Mouse (Mus musculus) myocyte (in vitro differentiated cells): Measurements from ENCODE around the gene Atp5g2. TPM values are rescaled to one million over a fixed set of nuclear protein-coding genes. Genes with fewer than 3 reads are reported as not detected.

Experiments
- H3K27me3 ChIP-seq: one replicate; pipeline ENCODE4 v1.6.1; 2011; ENCODE audit not compliant: control insufficient read depth, insufficient read depth, insufficient read length
- H3K36me3 ChIP-seq: one replicate; pipeline ENCODE4 v1.6.1; 2011; ENCODE audit not compliant: control insufficient read depth, insufficient read depth
- H3K4me2 ChIP-seq: one replicate; pipeline ENCODE4 v1.6.1; 2011; ENCODE audit warnings: low read depth, control low read depth
- H3K4me3 ChIP-seq: one replicate; pipeline ENCODE4 v1.5.1; 2011; ENCODE audit warnings: mild to moderate bottlenecking, control low read depth, moderate library complexity
- H3K79me2 ChIP-seq: one replicate; pipeline ENCODE4 v1.6.1; 2011; ENCODE audit not compliant: control insufficient read depth, insufficient read depth
- H3ac ChIP-seq: one replicate; pipeline ENCODE4 v1.6.1; 2011; ENCODE audit not compliant: control insufficient read depth, insufficient read length
- CEBPB ChIP-seq: IDR thresholded peaks from 2 replicates; pipeline ENCODE4 v1.6.1; 2011; ENCODE audit warnings: mild to moderate bottlenecking, moderate library complexity; ENCODE audit not compliant: poor library complexity, insufficient read depth, severe bottlenecking
- E2F4 ChIP-seq: IDR thresholded peaks from one replicate; pipeline ENCODE4 v1.6.1; 2011; ENCODE audit warnings: mild to moderate bottlenecking, control low read depth, moderate library complexity; ENCODE audit not compliant: insufficient read depth
- MAX ChIP-seq: IDR thresholded peaks from one replicate; pipeline ENCODE4 v1.6.1; 2011; ENCODE audit warnings: low read depth, mild to moderate bottlenecking, control low read depth
- MYOD1 ChIP-seq, 3 experiments: IDR thresholded peaks; one replicate each; pipeline ENCODE4 v1.6.1; 2011; ENCODE audit warnings: control low read depth in 2 of 3, low read depth in 2 of 3, mild to moderate bottlenecking in 2 of 3, moderate library complexity in 1 of 3; ENCODE audit not compliant: insufficient read length in 2 of 3, control insufficient read depth in 1 of 3
- MYOG ChIP-seq, 3 experiments: IDR thresholded peaks; one replicate each; pipeline ENCODE4 v1.6.1; 2011; ENCODE audit warnings: control low read depth in 2 of 3, low read depth in 2 of 3, mild to moderate bottlenecking in 2 of 3; ENCODE audit not compliant: insufficient read length in 2 of 3, control insufficient read depth in 1 of 3, insufficient read depth in 1 of 3
- POLR2A ChIP-seq: IDR thresholded peaks from one replicate; pipeline ENCODE4 v1.6.1; 2011; ENCODE audit warnings: low read depth, mild to moderate bottlenecking, control low read depth, moderate library complexity; ENCODE audit not compliant: insufficient read length
- POLR2AphosphoS2 ChIP-seq: IDR thresholded peaks from one replicate; pipeline ENCODE4 v1.6.1; 2011; ENCODE audit warnings: low read depth, control low read depth; ENCODE audit not compliant: insufficient read length
- REST ChIP-seq: IDR thresholded peaks from one replicate; pipeline ENCODE4 v1.6.1; 2011; ENCODE audit warnings: mild to moderate bottlenecking, control low read depth, moderate library complexity; ENCODE audit not compliant: insufficient read depth, insufficient read length
- SRF ChIP-seq: IDR thresholded peaks from one replicate; pipeline ENCODE4 v1.6.1; 2011; ENCODE audit warnings: low read depth; ENCODE audit not compliant: control insufficient read depth, insufficient read length
- TCF12 ChIP-seq: IDR thresholded peaks from one replicate; pipeline ENCODE4 v1.6.1; 2011; ENCODE audit warnings: mild to moderate bottlenecking, control low read depth; ENCODE audit not compliant: poor library complexity, insufficient read depth, severe bottlenecking
- TCF3 ChIP-seq: IDR thresholded peaks from one replicate; pipeline ENCODE4 v1.6.1; 2011; ENCODE audit warnings: low read depth, control low read depth; ENCODE audit not compliant: insufficient read length
- USF1 ChIP-seq: IDR thresholded peaks from one replicate; pipeline ENCODE4 v1.6.1; 2011; ENCODE audit warnings: low read depth, mild to moderate bottlenecking, control low read depth, moderate library complexity
- polyA plus RNA-seq: library from polyadenylated mRNA; unstranded; fragments of >200 nt; fragmentation: generic; extraction: Trizol; gene quantifications from one replicate; pipeline ENCODE4 v1.2.1, GENCODE M21; 2012; ENCODE audit warnings: missing spikeins

Atp5g2 gene
- polyA plus RNA-seq, 1 experiment: 947 TPM

- H3K27me3 ChIP-seq: peaks cover 66% of the 10 kb centered on the region
- no peaks in the 10 kb centered on the region for H3K79me2 ChIP-seq
- no peaks in the 10 kb centered on the region for H3K36me3 ChIP-seq
- TF ChIP-seq POLR2A (no peak), E2F4 (no peak)
- no peak overlapping the region for H3K4me3 ChIP-seq
- H3ac ChIP-seq: no peak overlapping the region
- H3K4me2 ChIP-seq: peak overlapping the region; percentile 81
Measured at GRCm38 (mm10) chr15:102693600-102693999, 21.4 kb upstream of the Atp5g2 start.

- Histone ChIP-seq H3K79me2 (no peaks in the 10 kb centered on the region), H3K27me3 (peaks cover 66% of the 10 kb centered on the region), H3K4me2 (peak overlapping the region; percentile 81), H3K4me3 (peak overlapping the region; percentile 5), H3K36me3 (no peaks in the 10 kb centered on the region), H3ac (no peak overlapping the region)
- TF ChIP-seq SRF (no peak), MAX (no peak), MYOG (IDR thresholded peaks at IDR 0.05; ENCODE audit: control insufficient read depth in 1 of 3, insufficient read depth in 1 of 3, insufficient read length in 2 of 3, low read depth in 2 of 3) (peak in 1 of 3 experiments; percentile 4), TCF3 (no peak), E2F4 (no peak), POLR2AphosphoS2 (no peak), MYOD1 (IDR thresholded peaks at IDR 0.05; ENCODE audit: control insufficient read depth in 1 of 3, insufficient read length in 2 of 3, low read depth in 2 of 3) (peak in 1 of 3 experiments; percentile 17), TCF12 (no peak), CEBPB (no peak), REST (no peak), USF1 (no peak), POLR2A (no peak)
Measured at GRCm38 (mm10) chr15:102692991-102693411, 20.8 kb upstream of the Atp5g2 start.

GRCm38 (mm10) chr15:102692321-102692804 is 20.2 kb upstream of the Atp5g2 start:
- Histone ChIP-seq H3K4me3 (peak overlapping the region; percentile 5), H3ac (no peak overlapping the region), H3K27me3 (peaks cover 68% of the 10 kb centered on the region), H3K4me2 (peak overlapping the region; percentile 81), H3K36me3 (no peaks in the 10 kb centered on the region), H3K79me2 (no peaks in the 10 kb centered on the region)
- no peak for TF ChIP-seq USF1
- TF ChIP-seq REST: no peak
- TF ChIP-seq MYOD1 (IDR thresholded peaks at IDR 0.05; ENCODE audit: control insufficient read depth in 1 of 3, insufficient read length in 2 of 3, low read depth in 2 of 3): no peak
- TF ChIP-seq TCF3: no peak
- TF ChIP-seq CEBPB: no peak
- no peak for TF ChIP-seq POLR2A
- no peak for TF ChIP-seq SRF
- TF ChIP-seq MYOG (IDR thresholded peaks at IDR 0.05; ENCODE audit: control insufficient read depth in 1 of 3, insufficient read depth in 1 of 3, insufficient read length in 2 of 3, low read depth in 2 of 3): no peak
- no peak for TF ChIP-seq TCF12
- no peak for TF ChIP-seq POLR2AphosphoS2
- no peak for TF ChIP-seq E2F4
- TF ChIP-seq MAX: no peak

GRCm38 (mm10) chr15:102685791-102686190 is 13.6 kb upstream of the Atp5g2 start:
- TF ChIP-seq CEBPB (no peak), MAX (no peak)
- H3ac ChIP-seq: no peak overlapping the region
- no peaks in the 10 kb centered on the region for H3K36me3 ChIP-seq
- H3K27me3 ChIP-seq: peaks cover 27% of the 10 kb centered on the region
- H3K4me2 ChIP-seq: no peak overlapping the region
- H3K79me2 ChIP-seq: no peaks in the 10 kb centered on the region
- H3K4me3 ChIP-seq: no peak overlapping the region

- no peaks in the 10 kb centered on the region for H3K36me3 ChIP-seq
- H3K79me2 ChIP-seq: no peaks in the 10 kb centered on the region
- H3K27me3 ChIP-seq: peaks cover 17% of the 10 kb centered on the region
- no peak for TF ChIP-seq POLR2AphosphoS2
- H3K4me3 ChIP-seq: no peak overlapping the region
- no peak overlapping the region for H3ac ChIP-seq
- H3K4me2 ChIP-seq: no peak overlapping the region
Measured at GRCm38 (mm10) chr15:102683670-102684069, 11.5 kb upstream of the Atp5g2 start.

- Histone ChIP-seq H3K4me3 (no peak overlapping the region), H3ac (no peak overlapping the region), H3K79me2 (no peaks in the 10 kb centered on the region), H3K4me2 (no peak overlapping the region), H3K27me3 (no peaks in the 10 kb centered on the region), H3K36me3 (no peaks in the 10 kb centered on the region)
- no peak for TF ChIP-seq TCF3
Measured at GRCm38 (mm10) chr15:102676345-102676744, 4.2 kb upstream of the Atp5g2 start.
